Mouse (Mus musculus) liver, embryonic 14.5 days (tissue): Measurements from ENCODE around the gene Fut1. TPM values are rescaled to one million over a fixed set of nuclear protein-coding genes. Genes with fewer than 3 reads are reported as not detected.

Experiments
- ATAC-seq: fragments of 200-750 bp; cut with Nextera tagmentation; 2 replicates; pipeline ENCODE4 v1.8.0; 2017; ENCODE audit warnings: moderate number of reproducible peaks, mild to moderate bottlenecking, moderate library complexity; ENCODE audit not compliant: insufficient read depth
- DNase-seq, 3 experiments: peaks; one replicate each; pipeline ENCODE4 v3.0.0-alpha.2; 2012 to 2013; ENCODE audit warnings: low read depth in 3 of 3, low spot score in 3 of 3
- H3K27ac ChIP-seq: fragments of 300-500 bp; sonication (generic); 2 replicates; pipeline ENCODE4 v1.5.1; 2014; ENCODE audit warnings: moderate library complexity, mild to moderate bottlenecking, control low read depth, inconsistent platforms
- H3K27me3 ChIP-seq: fragments of 300-500 bp; sonication (generic); 2 replicates; pipeline ENCODE4 v1.6.1; 2014; ENCODE audit warnings: mild to moderate bottlenecking, low read length, moderate library complexity; ENCODE audit not compliant: control insufficient read depth, insufficient read depth
- H3K36me3 ChIP-seq: fragments of 300-500 bp; sonication (generic); replicated peaks from 2 replicates; pipeline ENCODE4 v1.6.1; 2014; ENCODE audit warnings: low read depth; ENCODE audit not compliant: control insufficient read depth, insufficient read depth
- H3K4me1 ChIP-seq, 2 experiments: fragments of 200-500 bp in 1 of 2; fragments of 300-500 bp in 1 of 2; sonication (generic) in 1 of 2; replicated peaks; 2 replicates each; pipeline ENCODE4 v1.6.1; 2012 to 2014; ENCODE audit warnings: antibody characterized with exemption in 1 of 2, inconsistent platforms in 1 of 2, low read length in 1 of 2; ENCODE audit not compliant: control insufficient read depth in 2 of 2, insufficient read depth in 2 of 2
- H3K4me2 ChIP-seq: fragments of 300-500 bp; sonication (generic); 2 replicates; pipeline ENCODE4 v1.6.1; 2014; ENCODE audit warnings: low read depth, mild to moderate bottlenecking, control low read depth, moderate library complexity
- H3K4me3 ChIP-seq, 2 experiments: fragments of 200-500 bp in 1 of 2; fragments of 300-500 bp in 1 of 2; sonication (generic) in 1 of 2; 2 replicates each; pipeline ENCODE4 v1.5.1; 2012 to 2014; ENCODE audit warnings: low read depth in 2 of 2, low read length in 2 of 2, mild to moderate bottlenecking in 2 of 2, control low read depth in 1 of 2, inconsistent platforms in 1 of 2, moderate library complexity in 1 of 2; ENCODE audit not compliant: insufficient read depth in 1 of 2
- H3K9ac ChIP-seq: fragments of 300-500 bp; sonication (generic); replicated peaks from 2 replicates; pipeline ENCODE4 v1.6.1; 2014; ENCODE audit warnings: mild to moderate bottlenecking, control low read depth, moderate library complexity
- H3K9me3 ChIP-seq: fragments of 300-500 bp; sonication (generic); 2 replicates; pipeline ENCODE4 v1.6.1; 2016; ENCODE audit warnings: low read length, mixed read lengths; ENCODE audit not compliant: control insufficient read depth
- CTCF ChIP-seq: IDR thresholded peaks from 2 replicates; pipeline ENCODE4 v1.5.1; 2016; ENCODE audit warnings: antibody characterized with exemption, low read depth, control low read depth
- EP300 ChIP-seq: IDR thresholded peaks from 2 replicates; pipeline ENCODE4 v1.6.1; 2016; ENCODE audit warnings: antibody characterized with exemption, low read depth
- WGBS: fragments of 180-500 bp; shearing (Covaris S2); extraction: QIAGEN DNeasy Blood & Tissue Kit; methylation state at CpG from one replicate; pipeline ENCODE4 v1.1.7; 2014; ENCODE audit not compliant: insufficient replicate concordance; 5-methylcytosine and 5-hydroxymethylcytosine counted together
- polyA plus RNA-seq, 2 experiments: library from polyadenylated mRNA; depleted of rRNA in 1 of 2; stranded (reverse) in 1 of 2; unstranded in 1 of 2; fragments of >200 nt; fragmentation: Nextera tagmentation in 1 of 2; extraction: Ambion mirVana in 1 of 2; gene quantifications; 2 replicates each; pipeline versions ENCODE4 v1.2.1 to v1.2.3; 2012 to 2014

Gene Fut1
- polyA plus RNA-seq, 2 experiments = not detected

GRCm38 (mm10) chr7:45619592-45619991 lies 2.5 kb downstream of the Fut1 start:
- Histone ChIP-seq H3K36me3 (no peaks in the 10 kb centered on the region), H3K9me3 (no peaks in the 10 kb centered on the region), H3K4me1 (peaks cover 0 to 4% of the 10 kb centered on the region in 2 experiments; a peak in 1 of 4 replicates), H3K9ac (no peak overlapping the region), H3K4me2 (no peak overlapping the region), H3K27me3 (peaks cover 10% of the 10 kb centered on the region), H3K27ac (no peak overlapping the region), H3K4me3 (no peak overlapping the region)
- ATAC-seq (no peak), DNase-seq (no peak)
- 73% methylated on average over 5 of the region's 5 CpGs for WGBS
- no peak for TF ChIP-seq CTCF
- no peak for TF ChIP-seq EP300

DNA sequence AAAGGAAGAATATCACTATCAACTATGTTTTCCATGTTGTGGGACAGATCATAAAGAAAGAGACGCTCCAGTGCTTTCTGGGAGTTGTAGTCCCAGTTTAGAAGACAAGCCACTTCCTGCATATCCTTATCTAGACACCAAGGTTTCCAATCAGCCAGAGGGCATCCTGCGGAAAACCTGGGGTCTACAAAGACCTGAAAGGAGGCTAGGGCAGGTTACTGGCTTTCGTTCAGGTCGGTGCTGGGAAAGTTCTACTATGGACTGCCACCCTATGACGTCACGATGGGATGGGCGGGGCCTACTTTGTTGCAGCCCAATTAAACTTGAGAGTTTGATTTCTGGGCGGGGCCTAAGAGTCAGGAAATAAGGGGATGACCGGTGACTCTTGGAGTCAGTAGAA lies 4.4 kb downstream of the Fut1 start, which contains the start of gene Izumo1:
TSS of gene Izumo1 (plus strand) at position 369 of the 400 bp plus-strand sequence.
- peak within 1 kb of the TSS; percentile 22; the same call in 1 of the 2 replicates for H3K4me2 ChIP-seq
- no peak for ATAC-seq
- H3K9ac ChIP-seq = no peak within 1 kb of the TSS
- peak in 1 of 3 experiments; percentile 12 for DNase-seq
- H3K9me3 ChIP-seq = no peaks in the 10 kb centered on the region
- no peak for TF ChIP-seq CTCF
- peaks cover 10% of the 10 kb centered on the region for H3K27me3 ChIP-seq
- H3K4me1 ChIP-seq = peaks cover 0 to 4% of the 10 kb centered on the region in 2 experiments; a peak in 1 of 4 replicates
- peak within 1 kb of the TSS in 1 of 2 experiments; percentile 24; a peak in 1 of 4 replicates for H3K4me3 ChIP-seq
- WGBS = 18% methylated on average over 9 of the region's 9 CpGs
- H3K27ac ChIP-seq = no peak within 1 kb of the TSS
- no peaks in the 10 kb centered on the region for H3K36me3 ChIP-seq

- WGBS = 71% methylated on average over 11 of the region's 11 CpGs
- no peak overlapping the region for H3K9ac ChIP-seq
- DNase-seq (peak in 1 of 3 experiments; percentile 19), ATAC-seq (no peak)
- H3K27ac ChIP-seq = no peak overlapping the region
- H3K9me3 ChIP-seq = no peaks in the 10 kb centered on the region
- no peak for TF ChIP-seq CTCF
- TF ChIP-seq EP300 = no peak
- no peaks in the 10 kb centered on the region for H3K36me3 ChIP-seq
- no peak overlapping the region for H3K4me2 ChIP-seq
- peaks cover 17% of the 10 kb centered on the region for H3K27me3 ChIP-seq
- peaks cover 0 to 4% of the 10 kb centered on the region in 2 experiments; a peak in 1 of 4 replicates for H3K4me1 ChIP-seq
- no peak overlapping the region for H3K4me3 ChIP-seq
These were observed 6.4 kb downstream of the Fut1 start for GRCm38 (mm10) chr7:45623507-45623906.

- Histone ChIP-seq H3K36me3 (no peaks in the 10 kb centered on the region), H3K4me2 (no peak overlapping the region), H3K27me3 (peaks cover 20% of the 10 kb centered on the region), H3K4me1 (peaks cover 0 to 4% of the 10 kb centered on the region in 2 experiments; a peak in 1 of 4 replicates), H3K27ac (no peak overlapping the region), H3K9me3 (no peaks in the 10 kb centered on the region), H3K9ac (no peak overlapping the region), H3K4me3 (no peak overlapping the region)
- ATAC-seq = no peak
- no peak for TF ChIP-seq EP300
- no peak for TF ChIP-seq CTCF
- 71% methylated on average over 3 of the region's 3 CpGs for WGBS
- no peak for DNase-seq
These were observed 7.6 kb downstream of the Fut1 start for GRCm38 (mm10) chr7:45624718-45625117.

- H3K4me2 ChIP-seq = no peak overlapping the region
- H3K27ac ChIP-seq = no peak overlapping the region
- H3K4me1 ChIP-seq = peaks cover 0 to 4% of the 10 kb centered on the region in 2 experiments; a peak in 1 of 4 replicates
- no peak overlapping the region for H3K4me3 ChIP-seq
- no peaks in the 10 kb centered on the region for H3K36me3 ChIP-seq
- no peak for ATAC-seq
- H3K9me3 ChIP-seq = no peaks in the 10 kb centered on the region
- TF ChIP-seq EP300 (no peak), CTCF (no peak)
- no peak overlapping the region for H3K9ac ChIP-seq
- DNase-seq = no peak
- peaks cover 20% of the 10 kb centered on the region for H3K27me3 ChIP-seq
- WGBS = 60% methylated on average over 8 of the region's 8 CpGs
These were observed 8.4 kb downstream of the Fut1 start for GRCm38 (mm10) chr7:45625481-45625880.
